Mouse (Mus musculus): ENCODE measurements around the gene Ankrd23.
A peak's percentile ranks its signal among the peaks of the same experiment; 100 is the strongest.

Gene Ankrd23

GRCm38 (mm10) chr1:36563632-36564031 lies 26.9 kb upstream of the Ankrd23 start:
- DNase-seq (ENCODE audit: low read depth, low spot score) = no peak

GRCm38 (mm10) chr1:36563197-36563596 lies 26.5 kb upstream of the Ankrd23 start:
- DNase-seq (ENCODE audit: low read depth, low spot score) = no peak

GRCm38 (mm10) chr1:36562388-36562787 lies 25.7 kb upstream of the Ankrd23 start:
- DNase-seq (ENCODE audit: low read depth, low spot score) = no peak

- DNase-seq (ENCODE audit: low read depth, low spot score) = no peak
Observed at GRCm38 (mm10) chr1:36560903-36561302, 24.2 kb upstream of the Ankrd23 start.

- no peak for DNase-seq (ENCODE audit: low read depth, low spot score)
Observed at GRCm38 (mm10) chr1:36559888-36560287, 23.2 kb upstream of the Ankrd23 start.

GRCm38 (mm10) chr1:36559256-36559655 lies 22.6 kb upstream of the Ankrd23 start:
- no peak for DNase-seq (ENCODE audit: low read depth, low spot score)

GRCm38 (mm10) chr1:36558031-36558993 lies 21.6 kb upstream of the Ankrd23 start, which contains the start of gene Sema4c:
Gene Sema4c (minus strand): TSS chr1:36558349.
- DNase-seq (ENCODE audit: low read depth, low spot score) = no peak

- DNase-seq (ENCODE audit: low read depth, low spot score) = no peak
Observed at GRCm38 (mm10) chr1:36557457-36558011, 20.9 kb upstream of the Ankrd23 start.

DNA sequence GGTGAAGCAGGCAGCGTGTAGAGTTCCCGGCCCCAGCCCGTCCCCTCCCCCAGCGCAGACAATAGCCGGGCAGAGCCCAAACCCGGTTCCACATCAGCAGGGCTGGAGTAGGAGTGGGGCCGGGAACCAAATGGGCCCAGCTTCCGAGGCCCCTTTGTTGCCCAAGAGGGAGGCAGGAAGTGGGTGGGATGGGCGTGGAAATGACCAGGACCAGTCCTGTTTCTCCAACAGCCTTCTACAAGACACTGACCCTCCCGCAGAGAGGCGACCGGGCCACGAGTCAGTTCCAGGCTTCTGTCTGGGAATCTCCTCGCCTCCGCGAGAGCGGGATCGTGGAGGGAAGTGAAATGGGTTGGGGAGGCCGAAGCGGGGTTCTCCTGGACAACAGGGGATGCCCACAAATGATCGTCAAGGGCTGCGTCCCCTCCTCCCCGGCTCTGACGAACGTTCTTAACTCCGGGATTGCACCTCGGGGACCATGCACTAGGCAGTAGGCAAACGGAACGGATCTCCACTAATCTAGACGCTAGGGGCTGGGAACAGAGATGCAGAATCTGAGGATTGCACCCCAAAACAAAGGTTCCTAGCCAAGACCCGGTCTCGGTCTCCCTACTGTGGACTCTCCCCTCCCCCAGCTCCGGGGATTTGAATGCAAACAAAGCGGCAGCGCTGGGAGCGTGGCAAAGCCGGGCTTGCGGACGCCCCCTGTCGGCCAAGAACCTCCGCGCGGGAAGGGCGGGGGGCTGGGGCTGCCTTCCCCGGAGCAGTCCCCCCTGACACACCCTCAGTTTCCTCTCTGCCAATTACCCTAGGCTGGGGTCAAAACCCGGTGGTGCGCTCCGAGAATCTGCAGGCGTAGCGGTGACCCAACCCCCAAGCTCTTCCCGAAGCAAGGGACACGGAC lies 20.1 kb upstream of the Ankrd23 start:
- no peak for DNase-seq (ENCODE audit: low read depth, low spot score)

DNA sequence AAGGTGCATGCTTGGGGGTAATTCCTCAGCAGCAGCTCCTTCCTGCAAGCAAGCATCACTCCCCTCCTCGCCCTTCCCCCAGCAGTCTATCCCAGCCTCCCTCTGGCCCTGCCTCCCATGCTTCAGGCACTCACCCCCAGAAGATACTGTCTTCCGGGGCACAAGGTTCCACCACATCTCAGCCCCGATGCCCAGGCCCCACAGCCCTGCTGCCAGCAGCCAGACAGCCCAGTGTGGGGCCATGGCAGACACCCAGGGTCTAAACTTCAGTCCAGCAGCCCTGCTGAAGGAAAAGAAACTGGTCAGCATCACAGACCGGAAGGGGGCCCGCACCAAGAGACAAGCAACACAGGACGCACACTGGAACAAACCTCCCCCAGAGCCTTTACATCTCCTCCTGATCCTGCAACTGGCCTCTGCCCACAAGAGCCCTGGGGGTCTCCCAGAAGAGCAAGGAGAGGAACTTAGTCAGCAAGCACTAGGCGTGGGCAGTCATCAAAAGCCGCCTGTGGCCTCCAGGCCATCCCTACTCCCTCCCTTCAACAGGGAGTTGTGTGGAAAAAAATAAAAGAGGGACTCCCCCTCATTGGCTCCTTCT lies 19.2 kb upstream of the Ankrd23 start:
- DNase-seq (ENCODE audit: low read depth, low spot score) = no peak

DNA sequence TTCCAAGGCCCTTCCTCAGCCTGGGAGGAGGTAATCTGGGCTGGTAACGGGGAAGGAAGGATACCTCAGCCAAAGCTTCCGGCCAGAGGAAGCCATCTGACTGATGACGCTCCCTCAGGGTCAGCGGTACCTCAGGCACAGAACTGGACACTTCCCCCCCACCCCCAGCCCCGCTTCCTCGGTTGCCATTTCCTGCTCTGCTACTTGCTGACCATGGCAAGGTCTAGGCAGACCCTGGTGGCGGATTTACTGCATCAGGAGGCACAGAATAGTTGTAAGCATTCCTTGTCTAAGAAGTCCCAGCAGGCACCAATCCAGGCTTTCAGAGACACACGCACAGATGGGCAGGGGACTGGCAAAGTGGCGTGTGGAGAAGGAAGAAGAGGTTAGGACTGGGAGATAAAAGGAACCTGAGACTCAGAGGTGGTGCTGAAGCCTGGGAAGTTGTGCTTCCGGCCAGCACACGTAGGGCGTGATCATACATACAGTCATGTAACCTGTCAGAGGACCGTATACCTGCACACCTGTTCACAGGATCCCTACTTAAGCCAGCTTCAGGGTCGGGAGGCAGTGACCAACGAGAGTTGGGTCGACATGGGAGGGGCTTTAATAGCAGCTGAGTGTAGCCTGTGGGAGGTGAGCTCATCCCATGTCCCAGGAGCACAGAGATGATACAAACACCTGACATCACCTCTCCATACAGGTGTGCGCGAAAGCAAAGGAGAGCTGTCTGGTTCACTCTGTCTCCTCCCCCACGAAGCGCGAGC lies 18.1 kb upstream of the Ankrd23 start:
- no peak for DNase-seq (ENCODE audit: low read depth, low spot score)

- no peak for DNase-seq (ENCODE audit: low read depth, low spot score)
Observed at GRCm38 (mm10) chr1:36552506-36552905, 15.8 kb upstream of the Ankrd23 start.

DNA sequence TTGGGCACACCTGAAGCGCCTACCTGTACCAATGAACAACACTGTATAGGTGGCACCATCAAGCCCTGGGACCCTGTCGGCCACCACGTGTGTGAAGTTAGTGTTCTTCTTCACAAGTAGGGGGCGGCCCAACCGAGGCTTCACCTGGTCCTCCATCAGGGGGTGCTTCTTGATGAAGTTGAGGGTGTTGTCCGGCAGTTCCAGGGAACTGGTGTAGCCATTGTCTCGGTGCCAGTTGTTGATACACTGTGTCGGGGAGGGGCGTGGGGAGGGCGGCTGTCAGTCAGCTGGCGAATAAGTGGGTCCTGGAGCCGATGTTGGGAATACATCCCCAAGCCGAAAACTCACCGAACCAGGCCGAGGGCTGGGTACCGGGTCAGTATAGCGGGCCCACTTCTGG lies 15.2 kb upstream of the Ankrd23 start:
- DNase-seq (ENCODE audit: low read depth, low spot score) = no peak

DNA sequence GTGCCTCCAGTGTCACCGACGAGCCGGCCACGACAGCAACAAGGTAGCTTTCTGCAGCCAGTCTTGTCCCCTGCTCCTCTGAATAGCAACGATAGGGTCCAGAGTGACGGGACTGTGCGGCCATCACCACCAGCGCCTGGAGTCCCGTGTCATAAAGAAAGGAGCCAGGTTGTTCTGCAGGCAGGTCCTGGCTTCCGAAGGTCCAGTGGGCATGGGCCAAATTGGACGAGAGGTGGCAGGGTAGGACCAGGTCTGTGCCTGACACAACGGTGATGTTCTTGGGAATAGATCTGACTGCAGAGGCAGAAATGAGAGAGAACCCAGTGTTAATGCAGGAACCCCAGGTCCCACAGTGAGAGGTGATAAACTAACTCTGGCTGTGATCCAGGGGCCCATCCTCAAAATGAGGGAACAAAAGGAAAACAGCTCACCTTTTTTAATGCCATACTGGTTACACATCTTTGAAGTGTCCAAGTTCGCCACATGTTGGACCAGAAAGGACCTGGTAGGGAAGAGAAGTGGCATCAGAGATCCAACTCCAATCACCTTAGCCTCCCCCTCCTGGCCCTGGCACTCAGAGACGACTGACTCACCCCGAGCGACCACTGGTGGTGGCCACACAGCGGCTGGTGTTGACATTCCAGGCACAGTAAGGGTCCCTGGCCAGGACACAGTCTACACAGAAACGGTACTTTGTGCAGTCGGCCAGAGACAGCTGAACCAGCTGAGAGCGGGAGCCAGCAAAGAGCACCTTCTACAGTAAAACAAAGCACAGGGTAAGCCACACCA lies 13.6 kb upstream of the Ankrd23 start:
- no peak for DNase-seq (ENCODE audit: low read depth, low spot score)

GRCm38 (mm10) chr1:36549491-36549890 lies 12.8 kb upstream of the Ankrd23 start:
- no peak for DNase-seq (ENCODE audit: low read depth, low spot score)

DNA sequence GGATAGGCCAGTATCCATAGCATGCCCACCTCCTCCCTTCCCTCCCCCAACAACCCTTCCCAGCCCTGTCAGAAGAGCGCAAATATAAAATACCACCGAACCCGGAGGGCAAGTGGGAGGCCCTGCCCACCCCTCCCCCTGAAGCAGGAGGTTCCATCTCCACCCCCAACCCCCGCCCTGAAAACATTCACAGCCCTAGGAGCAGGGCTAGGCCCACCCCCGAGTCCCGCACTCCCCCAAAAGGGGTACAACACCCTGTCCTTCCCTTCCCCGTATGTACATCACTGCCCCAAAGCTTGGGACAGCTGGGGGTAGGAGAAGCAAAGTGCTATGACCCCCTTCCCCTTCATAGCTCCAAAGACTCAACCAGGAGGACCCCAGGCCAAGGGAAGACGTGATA lies 12.1 kb upstream of the Ankrd23 start:
- DNase-seq (ENCODE audit: low read depth, low spot score) = no peak

DNA sequence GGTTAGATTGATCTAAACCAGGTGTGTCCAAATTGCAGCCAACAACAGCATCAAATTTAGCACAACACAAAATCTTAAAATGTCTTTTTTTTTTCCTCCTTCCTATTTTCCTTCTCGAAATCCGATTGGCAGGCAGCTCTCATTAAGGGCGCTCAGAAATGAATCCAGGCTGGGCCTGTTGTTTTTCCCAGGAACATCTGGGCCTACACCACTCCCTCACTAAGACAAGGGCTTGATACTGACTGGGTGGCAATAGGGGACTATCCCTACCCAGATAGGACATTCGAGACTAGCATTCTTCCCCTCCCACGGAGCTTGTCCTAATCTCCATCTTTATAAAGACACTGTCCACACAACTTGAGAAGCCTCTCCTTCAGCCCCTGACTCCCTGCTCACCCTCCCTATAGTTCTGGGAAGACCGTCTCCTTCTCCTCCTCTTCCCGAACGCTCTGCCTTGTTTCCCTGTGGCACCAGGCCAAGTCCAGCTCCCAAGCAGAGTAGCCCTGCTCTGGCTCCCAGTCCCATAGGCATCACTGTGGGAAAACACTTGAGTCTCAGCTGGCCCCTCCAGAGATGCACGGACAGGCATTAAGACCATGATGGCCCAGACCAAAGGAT lies 11.4 kb upstream of the Ankrd23 start:
- no peak for DNase-seq (ENCODE audit: low read depth, low spot score)

DNA sequence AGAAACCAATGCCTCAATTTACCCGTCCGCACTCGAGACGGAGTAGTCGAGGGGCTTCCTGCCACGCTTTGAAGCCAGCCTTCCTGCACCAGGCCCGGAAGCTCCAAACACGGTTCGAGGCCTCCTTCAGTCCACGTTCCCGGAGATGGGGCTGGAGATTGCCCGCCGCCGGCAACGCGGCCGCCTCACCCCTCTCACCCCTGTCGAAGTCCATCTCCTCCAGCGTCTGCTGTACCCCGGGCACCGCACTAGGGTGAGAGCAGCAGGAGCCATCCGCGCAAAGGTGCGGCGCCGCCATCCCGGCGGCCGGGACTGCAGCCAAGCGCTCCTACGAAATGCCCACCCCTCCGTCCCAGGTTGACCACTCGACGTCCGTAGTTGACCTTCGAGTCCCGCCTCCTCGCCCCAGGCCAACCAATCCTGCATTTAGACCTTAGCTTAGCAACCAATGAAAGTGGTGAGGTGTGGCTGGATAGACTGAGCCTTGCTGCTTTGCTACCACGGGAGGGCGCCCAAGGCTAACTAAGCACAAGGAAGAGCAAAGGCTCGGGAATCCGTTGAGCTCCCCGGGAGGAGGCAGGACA lies 10.3 kb upstream of the Ankrd23 start, which contains the start of gene Ankrd39:
Ankrd39 (minus strand) TSS at position 558 of the 584 bp plus-strand sequence.
- peak; percentile 93 for DNase-seq (ENCODE audit: low read depth, low spot score)
